Mouse (Mus musculus) heart, embryonic 11.5 days (tissue): Measurements from ENCODE around the gene Cers1. TPM values are rescaled to one million over a fixed set of nuclear protein-coding genes. Genes with fewer than 3 reads are reported as not detected.
A peak's percentile ranks its signal among the peaks of the same experiment; 100 is the strongest.

Source experiments
- ATAC-seq: fragments of 200-750 bp; cut with Nextera tagmentation; replicated peaks from 2 replicates; pipeline ENCODE4 v1.8.0; 2017; ENCODE audit warnings: moderate library complexity; ENCODE audit not compliant: insufficient number of reproducible peaks, low FRiP score, low TSS enrichment
- H3K27ac ChIP-seq: fragments of 300-500 bp; sonication (generic); 2 replicates; pipeline ENCODE4 v1.5.1; 2014; ENCODE audit warnings: mild to moderate bottlenecking, low read depth, low read length
- H3K27me3 ChIP-seq: fragments of 300-500 bp; sonication (generic); 2 replicates; pipeline ENCODE4 v1.6.1; 2014; ENCODE audit warnings: mild to moderate bottlenecking, low read length, mixed read lengths; ENCODE audit not compliant: control insufficient read depth, insufficient read depth
- H3K36me3 ChIP-seq: fragments of 300-500 bp; sonication (generic); 2 replicates; pipeline ENCODE4 v1.6.1; 2014; ENCODE audit warnings: mild to moderate bottlenecking, low read length, moderate library complexity, mixed read lengths; ENCODE audit not compliant: control insufficient read depth, insufficient read depth
- H3K4me1 ChIP-seq: fragments of 300-500 bp; sonication (generic); 2 replicates; pipeline ENCODE4 v1.6.1; 2014; ENCODE audit warnings: low read length; ENCODE audit not compliant: control insufficient read depth, insufficient read depth
- H3K4me2 ChIP-seq: fragments of 300-500 bp; sonication (generic); 2 replicates; pipeline ENCODE4 v1.6.1; 2014; ENCODE audit warnings: mild to moderate bottlenecking, moderate library complexity
- H3K4me3 ChIP-seq: fragments of 300-500 bp; sonication (generic); 2 replicates; pipeline ENCODE4 v1.5.1; 2014; ENCODE audit warnings: low read depth, low read length
- H3K9ac ChIP-seq: fragments of 300-500 bp; sonication (generic); 2 replicates; pipeline ENCODE4 v1.6.1; 2014; ENCODE audit warnings: mild to moderate bottlenecking, low read depth, low read length, moderate library complexity
- H3K9me3 ChIP-seq: fragments of 300-500 bp; sonication (generic); replicated peaks from 2 replicates; pipeline ENCODE4 v1.6.1; 2016; ENCODE audit warnings: low read length; ENCODE audit not compliant: control insufficient read depth
- WGBS: fragments of 180-500 bp; shearing (Covaris S2); extraction: QIAGEN DNeasy Blood & Tissue Kit; methylation state at CpG from one replicate; pipeline ENCODE4 v1.1.7; 2014; ENCODE audit not compliant: insufficient replicate concordance; 5-methylcytosine and 5-hydroxymethylcytosine counted together
- polyA plus RNA-seq: library from polyadenylated mRNA; unstranded; fragments of >200 nt; fragmentation: Nextera tagmentation; extraction: Ambion mirVana; gene quantifications from 2 replicates; pipeline ENCODE4 v1.2.1, GENCODE M21; 2014

Gene Cers1
- polyA plus RNA-seq, 1 experiment from 2014 or later, result 1.5 TPM

- H3K9ac ChIP-seq, result no peak overlapping the region
- peaks cover 80% of the 10 kb centered on the region for H3K27me3 ChIP-seq
- peak overlapping the region; percentile 39 for H3K4me2 ChIP-seq
- no peak for ATAC-seq
- peak overlapping the region; percentile 28 for H3K4me3 ChIP-seq
- H3K4me1 ChIP-seq, result peaks cover 22% of the 10 kb centered on the region
- no peaks in the 10 kb centered on the region for H3K36me3 ChIP-seq
- 8% methylated on average over 37 of the region's 37 CpGs for WGBS
- no peaks in the 10 kb centered on the region for H3K9me3 ChIP-seq
- H3K27ac ChIP-seq, result no peak overlapping the region
Measured at GRCm38 (mm10) chr8:70376275-70376741, 60.7 kb downstream of the Cers1 start.

GRCm38 (mm10) chr8:70377049-70377448 lies 61.5 kb downstream of the Cers1 start:
- Histone ChIP-seq H3K9me3 (no peaks in the 10 kb centered on the region), H3K9ac (no peak overlapping the region), H3K27me3 (peaks cover 76% of the 10 kb centered on the region), H3K27ac (no peak overlapping the region), H3K4me2 (peak overlapping the region; percentile 39; the same call in 1 of the 2 replicates), H3K36me3 (no peaks in the 10 kb centered on the region), H3K4me1 (peaks cover 19% of the 10 kb centered on the region), H3K4me3 (peak overlapping the region; percentile 28; the same call in 1 of the 2 replicates)
- WGBS, result 13% methylated on average over 15 of the region's 15 CpGs
- ATAC-seq, result no peak

DNA sequence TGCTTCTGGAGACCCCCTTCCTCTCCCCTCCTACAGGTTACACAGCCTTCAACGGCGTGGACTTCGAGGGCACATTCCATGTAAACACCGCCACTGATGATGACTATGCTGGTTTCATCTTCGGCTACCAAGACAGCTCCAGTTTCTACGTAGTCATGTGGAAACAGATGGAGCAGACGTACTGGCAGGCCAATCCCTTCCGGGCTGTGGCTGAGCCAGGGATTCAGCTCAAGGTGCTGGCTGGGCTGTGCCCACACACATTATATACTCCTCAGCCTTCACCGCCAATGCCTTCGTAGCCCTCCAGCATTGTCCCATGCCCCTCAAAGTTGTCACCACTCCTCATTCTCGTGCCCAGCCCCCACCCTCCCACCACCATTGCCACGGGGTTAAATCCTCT lies 64.5 kb downstream of the Cers1 start:
- peaks cover 52% of the 10 kb centered on the region for H3K27me3 ChIP-seq
- ATAC-seq, result no peak
- no peaks in the 10 kb centered on the region for H3K9me3 ChIP-seq

More for the DNA sequence above, 64.5 kb downstream of the Cers1 start:
- H3K27ac ChIP-seq, result no peak overlapping the region
- no peak overlapping the region for H3K4me2 ChIP-seq
- H3K4me3 ChIP-seq, result no peak overlapping the region
- H3K36me3 ChIP-seq, result no peaks in the 10 kb centered on the region
- 72% methylated on average over 12 of the region's 12 CpGs for WGBS
- H3K9ac ChIP-seq, result no peak overlapping the region
- peaks cover 6% of the 10 kb centered on the region for H3K4me1 ChIP-seq

Other genes with a start within 250 kb of the Cers1 start
- gene Tm6sf2, start 242.9 kb upstream of the Cers1 start, polyA plus RNA-seq, result 1.6 and 2.1 TPM in 2 replicates
- gene Hapln4, start 232.3 kb upstream of the Cers1 start, polyA plus RNA-seq, result 0.18 and 0.31 TPM in 2 replicates
- 0.11 and 0.16 TPM in 2 replicates for gene Ncan, start 194.9 kb upstream of the Cers1 start, polyA plus RNA-seq
- 17.0 and 23.4 TPM in 2 replicates for gene Nr2c2ap, start 184.4 kb upstream of the Cers1 start, polyA plus RNA-seq
- gene Rfxank, start 176.6 kb upstream of the Cers1 start, polyA plus RNA-seq, result 13.2 and 15.1 TPM in 2 replicates
- gene Borcs8, start 176.3 kb upstream of the Cers1 start, polyA plus RNA-seq, result 45.7 and 46.5 TPM in 2 replicates
- 0.21 and 0.39 TPM in 2 replicates for gene Mef2b, start 176.1 kb upstream of the Cers1 start, polyA plus RNA-seq
- gene Tmem161a, start 143.4 kb upstream of the Cers1 start, polyA plus RNA-seq, result 64.9 and 67.7 TPM in 2 replicates
- 4.8 and 5.2 TPM in 2 replicates for gene Slc25a42, start 103.5 kb upstream of the Cers1 start, polyA plus RNA-seq
- gene Sugp2, start 81.5 kb upstream of the Cers1 start, polyA plus RNA-seq, result 23.0 and 26.2 TPM in 2 replicates
- 17.6 and 17.8 TPM in 2 replicates for gene Armc6, start 81.3 kb upstream of the Cers1 start, polyA plus RNA-seq
- 25.5 and 30.0 TPM in 2 replicates for gene Homer3, start 32.9 kb upstream of the Cers1 start, polyA plus RNA-seq
- 36.4 and 37.6 TPM in 2 replicates for gene Ddx49, start 13.3 kb upstream of the Cers1 start, polyA plus RNA-seq
- 307 and 329 TPM in 2 replicates for gene Cope, start 13.3 kb upstream of the Cers1 start, polyA plus RNA-seq
- 1.7 and 1.9 TPM in 2 replicates for gene Gdf1, start 14.0 kb downstream of the Cers1 start, polyA plus RNA-seq
- 14.0 and 17.2 TPM in 2 replicates for gene Upf1, start 37.5 kb downstream of the Cers1 start, polyA plus RNA-seq
- 1.1 and 2.2 TPM in 2 replicates for gene Comp, start 57.8 kb downstream of the Cers1 start, polyA plus RNA-seq
- 11.6 and 13.5 TPM in 2 replicates for gene Crtc1, start 123.8 kb downstream of the Cers1 start, polyA plus RNA-seq
- 9.2 and 10.1 TPM in 2 replicates for gene Klhl26, start 161.2 kb downstream of the Cers1 start, polyA plus RNA-seq
- 0.44 and 0.86 TPM in 2 replicates for gene Tmem59l, start 171.6 kb downstream of the Cers1 start, polyA plus RNA-seq
- gene Crlf1, start 177.4 kb downstream of the Cers1 start, polyA plus RNA-seq, result 0.80 and 3.8 TPM in 2 replicates
- 109 and 124 TPM in 2 replicates for gene Rex1bd, start 191.0 kb downstream of the Cers1 start, polyA plus RNA-seq
- 798 and 827 TPM in 2 replicates for gene Uba52, start 195.0 kb downstream of the Cers1 start, polyA plus RNA-seq
- 202 and 212 TPM in 2 replicates for gene Fkbp8, start 211.9 kb downstream of the Cers1 start, polyA plus RNA-seq
- 67.3 and 68.1 TPM in 2 replicates for gene Kxd1, start 212.2 kb downstream of the Cers1 start, polyA plus RNA-seq
- 14.1 and 14.7 TPM in 2 replicates for gene Ell, start 223.7 kb downstream of the Cers1 start, polyA plus RNA-seq